8 mouse cellular contexts compared by ENCODE assay signal in the genomic region with DNA sequence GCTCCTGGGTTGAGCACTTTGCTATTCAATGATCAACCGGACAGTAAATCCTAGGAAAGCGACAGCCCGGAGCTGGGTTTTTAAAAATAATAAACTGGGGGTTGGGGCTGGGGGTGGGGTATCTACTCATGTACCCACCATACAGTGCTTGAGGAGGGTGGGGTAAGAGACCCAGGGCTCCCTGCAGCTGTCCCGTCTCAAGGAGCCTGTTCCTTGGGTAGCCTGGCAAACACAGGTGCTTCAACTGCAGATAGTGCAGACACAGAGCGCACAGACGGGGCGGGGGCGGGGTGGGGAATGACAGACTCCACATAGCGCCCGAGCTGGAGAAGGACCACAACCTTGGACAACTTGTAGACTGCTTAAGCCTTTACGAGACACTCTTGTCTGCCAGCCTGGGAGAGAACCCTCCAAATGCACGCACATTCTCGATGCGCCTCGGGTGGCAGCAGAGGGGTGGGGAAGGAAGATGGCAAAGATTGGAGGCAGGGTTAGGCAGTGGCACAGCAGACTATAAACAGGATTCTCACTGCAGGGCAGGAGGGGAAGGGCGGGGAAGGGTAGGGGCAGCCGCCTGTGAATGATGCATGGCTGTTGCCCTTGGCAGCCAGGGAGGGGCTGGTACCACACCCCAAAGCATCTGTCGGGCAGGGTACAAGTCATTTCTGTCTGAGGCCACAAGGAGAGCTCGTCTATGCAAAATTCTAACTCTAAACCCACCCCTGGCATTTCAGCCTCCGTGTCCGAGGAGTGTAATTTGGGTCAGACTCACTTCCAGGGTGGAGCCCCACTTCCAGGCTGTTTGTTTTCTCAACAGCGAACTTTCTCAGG. TPM values are rescaled to one million over a fixed set of nuclear protein-coding genes. Genes with fewer than 3 reads are reported as not detected.
DNase-seq lines count a peak whose midpoint lies in the region; ATAC-seq and TF ChIP-seq lines count a peak whose summit lies in the region.

No protein-coding gene starts in this region.

- H3K27me3 ChIP-seq in heart, adult 2 months (ENCODE audit: control insufficient read depth, insufficient read depth, low read length) = no peaks in the 10 kb centered on the region
- H3K27me3 ChIP-seq in heart, embryonic 11.5 days (ENCODE audit: control insufficient read depth, insufficient read depth, low read length) = no peaks in the 10 kb centered on the region
- no peaks in the 10 kb centered on the region for H3K27me3 ChIP-seq in intestine, embryonic 15.5 days (replicated peaks)
- no peaks in the 10 kb centered on the region for H3K27me3 ChIP-seq in stomach, postnatal 0 days (ENCODE audit: control insufficient read depth, insufficient read depth, low read length)

- no peak; the same call in 1 of the 2 replicates for ATAC-seq in heart, embryonic 11.5 days (replicated peaks; ENCODE audit: insufficient number of reproducible peaks, low FRiP score, low TSS enrichment)
- ATAC-seq in intestine, embryonic 15.5 days = peak; percentile 77
- peak; percentile 73 for ATAC-seq in stomach, postnatal 0 days (ENCODE audit: low FRiP score, low TSS enrichment)

- DNase-seq in heart, adult 2 months = peak in 1 of 2 experiments; percentile 65
- DNase-seq in R1 (ENCODE audit: low read depth, low spot score) = peak; percentile 83
- DNase-seq in lung, postnatal 25 days (ENCODE audit: low spot score) = peak; percentile 78
- DNase-seq in stomach, postnatal 0 days (ENCODE audit: low spot score) = peak; percentile 66
- no peak for DNase-seq in left cerebral cortex, adult 18-20 months (ENCODE audit: low spot score in 2 of 2)
- no peak for DNase-seq in urinary bladder, postnatal 10 days (ENCODE audit: low spot score)

- no peak overlapping the region for H3K9ac ChIP-seq in heart, adult 2 months (ENCODE audit: low read depth, low read length)
- H3K9ac ChIP-seq in heart, embryonic 11.5 days (ENCODE audit: low read depth, low read length) = no peak overlapping the region
- no peak overlapping the region for H3K9ac ChIP-seq in intestine, embryonic 15.5 days
- no peak overlapping the region for H3K9ac ChIP-seq in stomach, postnatal 0 days (ENCODE audit: low read length)

- no peaks in the 10 kb centered on the region for H3K9me3 ChIP-seq in heart, embryonic 11.5 days (replicated peaks; ENCODE audit: control insufficient read depth, low read length)
- H3K9me3 ChIP-seq in intestine, embryonic 15.5 days = no peaks in the 10 kb centered on the region
- no peaks in the 10 kb centered on the region for H3K9me3 ChIP-seq in stomach, postnatal 0 days (ENCODE audit: control insufficient read depth, low read length)

- no peak; the same call in 1 of the 2 replicates for TF ChIP-seq EP300 in heart, adult 2 months (IDR thresholded peaks at IDR 0.05; ENCODE audit: insufficient read depth, low read depth, low read length)
- TF ChIP-seq EP300 in stomach, postnatal 0 days (optimal IDR thresholded peaks at IDR 0.05) = no peak

- H3K36me3 ChIP-seq in heart, adult 2 months (ENCODE audit: control insufficient read depth, insufficient read depth, low read length) = peaks cover 5% of the 10 kb centered on the region
- peaks cover 3% of the 10 kb centered on the region; the same call in 1 of the 2 replicates for H3K36me3 ChIP-seq in heart, embryonic 11.5 days (ENCODE audit: control insufficient read depth, insufficient read depth, low read length)
- peaks cover 4% of the 10 kb centered on the region; the same call in 1 of the 2 replicates for H3K36me3 ChIP-seq in intestine, embryonic 15.5 days
- peaks cover 7% of the 10 kb centered on the region; the same call in 1 of the 2 replicates for H3K36me3 ChIP-seq in stomach, postnatal 0 days (ENCODE audit: control insufficient read depth, insufficient read depth, low read length)

- H3K27ac ChIP-seq in heart, adult 2 months = peak overlapping the region; percentile 83
- no peak overlapping the region for H3K27ac ChIP-seq in heart, embryonic 11.5 days (ENCODE audit: low read depth, low read length)
- no peak overlapping the region for H3K27ac ChIP-seq in intestine, embryonic 15.5 days
- no peak overlapping the region for H3K27ac ChIP-seq in stomach, postnatal 0 days (replicated peaks)

- H3K4me1 ChIP-seq in heart, adult 2 months (ENCODE audit: control insufficient read depth, insufficient read depth, low read length) = peaks cover 34% of the 10 kb centered on the region
- peaks cover 46% of the 10 kb centered on the region for H3K4me1 ChIP-seq in heart, embryonic 11.5 days (ENCODE audit: control insufficient read depth, insufficient read depth, low read length)
- H3K4me1 ChIP-seq in intestine, embryonic 15.5 days (replicated peaks) = peaks cover 46% of the 10 kb centered on the region
- H3K4me1 ChIP-seq in stomach, postnatal 0 days (replicated peaks; ENCODE audit: control insufficient read depth, insufficient read depth) = peaks cover 2% of the 10 kb centered on the region; the same call in 1 of the 2 replicates

- H3K4me2 ChIP-seq in heart, embryonic 11.5 days = no peak overlapping the region
- H3K4me2 ChIP-seq in intestine, embryonic 15.5 days (replicated peaks) = 0 out of 2 replicates have a peak overlapping the region, but pooled peaks have one; percentile 17
- H3K4me2 ChIP-seq in stomach, postnatal 0 days (replicated peaks; ENCODE audit: low read depth) = no peak overlapping the region

- 41% methylated on average over 22 of the region's 22 CpGs for WGBS in heart, adult 2 months
- WGBS in heart, embryonic 11.5 days (ENCODE audit: insufficient replicate concordance) = 49% methylated on average over 22 of the region's 22 CpGs
- WGBS in intestine, embryonic 15.5 days = 28% methylated on average over 22 of the region's 22 CpGs
- WGBS in stomach, postnatal 0 days = 36% methylated on average over 22 of the region's 22 CpGs

- H3K4me3 ChIP-seq in heart, adult 2 months = peak overlapping the region; percentile 12; the same call in 1 of the 2 replicates
- no peak overlapping the region for H3K4me3 ChIP-seq in heart, embryonic 11.5 days (ENCODE audit: low read depth, low read length)
- no peak overlapping the region for H3K4me3 ChIP-seq in intestine, embryonic 15.5 days (replicated peaks)
- no peak overlapping the region for H3K4me3 ChIP-seq in stomach, postnatal 0 days (ENCODE audit: low read depth, low read length)

- intact Hi-C loops in heart, adult 2 months (cut with DNase I) = no loop called here

- H3K79me2 ChIP-seq in heart, adult 2 months (replicated peaks; ENCODE audit: control insufficient read depth, insufficient read depth, low read length) = peaks cover 4% of the 10 kb centered on the region; the same call in 1 of the 2 replicates

- peak; percentile 32 for TF ChIP-seq CTCF in heart, adult 2 months (IDR thresholded peaks at IDR 0.05)
- TF ChIP-seq CTCF in stomach, postnatal 0 days (IDR thresholded peaks at IDR 0.05; ENCODE audit: low read depth) = peak; percentile 33

- TF ChIP-seq POLR2A in heart, adult 2 months (IDR thresholded peaks at IDR 0.05; ENCODE audit: insufficient read depth, low read depth, low read length) = no peak

RNA-seq across cellular contexts. Expression of a gene that starts 55.0 kb away (rescaled TPM):
- total RNA-seq in heart, adult 2 months (2021) = 10 to 100 TPM; 82.1 to 92.2 TPM
- polyA plus RNA-seq in heart, adult 2 months (2012; rRNA removed) = 45.5 and 55.9 TPM in 2 replicates
- 33.6 and 38.3 TPM in 2 replicates for polyA plus RNA-seq in heart, embryonic 11.5 days (2014; fragmentation: Nextera tagmentation; extraction: Ambion mirVana)
- polyA plus RNA-seq in intestine, embryonic 15.5 days (2015; fragmentation: Nextera tagmentation; extraction: Ambion mirVana) = 41.4 and 42.4 TPM in 2 replicates
- 25.7 and 26.1 TPM in 2 replicates for polyA plus RNA-seq in stomach, postnatal 0 days (2015; fragmentation: Nextera tagmentation; extraction: Ambion mirVana)
- 10 to 100 TPM; 86.7 to 87.1 TPM for total RNA-seq in left cerebral cortex, adult 18-20 months (2021)

RNA-seq across cellular contexts. Expression of a gene that starts 56.3 kb away (rescaled TPM):
- total RNA-seq in heart, adult 2 months (2021) = 100 to 1,000 TPM; 134 to 135 TPM
- 69.4 and 121 TPM in 2 replicates for polyA plus RNA-seq in heart, adult 2 months (2012; rRNA removed)
- polyA plus RNA-seq in heart, embryonic 11.5 days (2014; fragmentation: Nextera tagmentation; extraction: Ambion mirVana) = 18.3 and 23.9 TPM in 2 replicates
- 23.5 and 26.0 TPM in 2 replicates for polyA plus RNA-seq in intestine, embryonic 15.5 days (2015; fragmentation: Nextera tagmentation; extraction: Ambion mirVana)
- 19.2 and 20.0 TPM in 2 replicates for polyA plus RNA-seq in stomach, postnatal 0 days (2015; fragmentation: Nextera tagmentation; extraction: Ambion mirVana)
- total RNA-seq in left cerebral cortex, adult 18-20 months (2021) = 10 to 100 TPM; 39.4 to 49.7 TPM

Comparison
In these comparisons a context has a peak if more than half of its experiments do, and no peak if none do; other contexts are left out.
1. DNase-seq: peak in R1 (single experiment), lung, postnatal 25 days (single experiment) and stomach, postnatal 0 days (single experiment); none in left cerebral cortex, adult 18-20 months (0 of 2) and urinary bladder, postnatal 10 days (single experiment).